ENCODE assay signal across 9 mouse cellular contexts in the genomic region with DNA sequence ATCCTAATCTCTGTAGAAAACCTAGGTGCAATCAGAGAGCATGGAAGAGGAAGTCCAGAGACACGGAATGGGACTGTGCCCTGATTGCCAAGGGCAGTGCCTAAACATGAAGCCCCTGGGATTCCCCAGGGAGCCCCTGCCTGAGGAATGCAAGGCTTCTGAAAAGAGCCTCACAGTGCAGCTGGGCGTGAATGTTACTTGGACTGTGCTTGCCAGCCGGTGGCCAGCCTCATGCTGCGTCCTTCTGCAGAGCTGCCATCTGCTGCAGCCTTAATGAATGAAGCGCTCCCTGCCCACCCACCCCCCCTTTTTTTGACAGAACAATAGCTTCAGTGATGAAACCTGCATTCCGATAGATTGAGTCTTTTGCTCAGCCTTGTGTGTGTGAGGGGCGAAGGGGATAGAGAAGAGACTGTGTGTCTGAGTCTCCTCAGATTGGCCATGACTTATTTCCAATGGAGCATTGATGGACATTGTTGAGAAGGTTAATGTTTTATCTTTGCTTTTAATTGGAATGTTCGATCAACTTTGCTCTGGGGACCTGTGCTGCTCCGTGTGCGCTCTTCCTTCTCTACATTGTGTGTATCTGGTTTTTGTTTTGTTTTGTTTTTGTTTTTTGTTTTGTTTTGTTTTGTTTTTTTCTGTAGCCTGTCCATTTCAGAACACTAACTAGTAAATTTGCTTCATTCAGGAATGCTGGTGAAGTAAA. TPM values are rescaled to one million over a fixed set of nuclear protein-coding genes. Genes with fewer than 3 reads are reported as not detected.
DNase-seq lines count a peak whose midpoint lies in the region; ATAC-seq and TF ChIP-seq lines count a peak whose summit lies in the region.
"Had no signal": no experiment of that assay in that cellular context is flagged by ENCODE, and none has a peak within 500 bp of the region (broad histone marks: within the 10 kb centered on the region; RNA-seq: fewer than 3 reads in every experiment).

No protein-coding gene starts in this region.

- H3K27me3 ChIP-seq in intestine, embryonic 14.5 days (replicated peaks; ENCODE audit: control insufficient read depth, insufficient read depth, low read length), result no peaks in the 10 kb centered on the region
- no peaks in the 10 kb centered on the region for H3K27me3 ChIP-seq in intestine, postnatal 0 days (replicated peaks; ENCODE audit: control insufficient read depth, insufficient read depth, low read length)
- H3K27me3 ChIP-seq in hindbrain, embryonic 13.5 days, result no peaks in the 10 kb centered on the region
- H3K27me3 ChIP-seq in limb, embryonic 11.5 days (ENCODE audit: control insufficient read depth, insufficient read depth, low read length), result no peaks in the 10 kb centered on the region
- no peaks in the 10 kb centered on the region for H3K27me3 ChIP-seq in stomach, embryonic 16.5 days (ENCODE audit: control insufficient read depth, insufficient read depth, low read length)
- no peaks in the 10 kb centered on the region for H3K27me3 ChIP-seq in liver, embryonic 12.5 days (replicated peaks)

- no peak overlapping the region for H3K27ac ChIP-seq in intestine, embryonic 14.5 days (ENCODE audit: low read depth)
- H3K27ac ChIP-seq in intestine, postnatal 0 days (ENCODE audit: low read depth, low read length), result no peak overlapping the region
- H3K27ac ChIP-seq in hindbrain, embryonic 13.5 days, result peak overlapping the region; percentile 84
- H3K27ac ChIP-seq in limb, embryonic 11.5 days (replicated peaks; ENCODE audit: low read depth, low read length), result no peak overlapping the region
- H3K27ac ChIP-seq in stomach, embryonic 16.5 days (ENCODE audit: low read length), result no peak overlapping the region
- no peak overlapping the region for H3K27ac ChIP-seq in liver, embryonic 12.5 days

- no peaks in the 10 kb centered on the region for H3K4me1 ChIP-seq in intestine, embryonic 14.5 days (replicated peaks; ENCODE audit: control insufficient read depth, insufficient read depth, low read length)
- no peaks in the 10 kb centered on the region for H3K4me1 ChIP-seq in intestine, postnatal 0 days (replicated peaks; ENCODE audit: control insufficient read depth, insufficient read depth, low read length)
- H3K4me1 ChIP-seq in hindbrain, embryonic 13.5 days (replicated peaks), result peaks cover 18% of the 10 kb centered on the region
- no peaks in the 10 kb centered on the region for H3K4me1 ChIP-seq in limb, embryonic 11.5 days (ENCODE audit: control insufficient read depth, insufficient read depth, low read length)
- H3K4me1 ChIP-seq in stomach, embryonic 16.5 days (ENCODE audit: control insufficient read depth, insufficient read depth, low read length), result no peaks in the 10 kb centered on the region; the same call in 1 of the 2 replicates
- no peaks in the 10 kb centered on the region for H3K4me1 ChIP-seq in liver, embryonic 12.5 days

- peak; percentile 85 for ATAC-seq in intestine, embryonic 14.5 days (replicated peaks; ENCODE audit: low FRiP score, low TSS enrichment, low read depth)
- ATAC-seq in intestine, postnatal 0 days, result no peak
- peak; percentile 98 for ATAC-seq in hindbrain, embryonic 13.5 days (ENCODE audit: low FRiP score)
- peak; percentile 77; the same call in 1 of the 2 replicates for ATAC-seq in limb, embryonic 11.5 days (ENCODE audit: insufficient number of reproducible peaks, low FRiP score, low TSS enrichment, low read depth)
- ATAC-seq in stomach, embryonic 16.5 days (ENCODE audit: insufficient read depth, low FRiP score), result peak; percentile 69
- ATAC-seq in liver, embryonic 12.5 days, result no peak

- H3K9ac ChIP-seq in intestine, embryonic 14.5 days (ENCODE audit: low read length), result no peak overlapping the region
- H3K9ac ChIP-seq in intestine, postnatal 0 days (ENCODE audit: low read depth, low read length), result no peak overlapping the region
- peak overlapping the region; percentile 43 for H3K9ac ChIP-seq in hindbrain, embryonic 13.5 days
- no peak overlapping the region for H3K9ac ChIP-seq in limb, embryonic 11.5 days (ENCODE audit: low read length)
- no peak overlapping the region for H3K9ac ChIP-seq in stomach, embryonic 16.5 days (ENCODE audit: low read length)
- no peak overlapping the region for H3K9ac ChIP-seq in liver, embryonic 12.5 days

- no peak overlapping the region for H3K4me3 ChIP-seq in intestine, embryonic 14.5 days (ENCODE audit: low read depth, low read length)
- no peak overlapping the region for H3K4me3 ChIP-seq in intestine, postnatal 0 days (ENCODE audit: low read depth, low read length)
- H3K4me3 ChIP-seq in hindbrain, embryonic 13.5 days, result peak overlapping the region; percentile 23
- no peak overlapping the region for H3K4me3 ChIP-seq in limb, embryonic 11.5 days (ENCODE audit: low read depth, low read length)
- no peak overlapping the region for H3K4me3 ChIP-seq in stomach, embryonic 16.5 days (replicated peaks; ENCODE audit: low read length)
- H3K4me3 ChIP-seq in liver, embryonic 12.5 days, result no peak overlapping the region

- no peak overlapping the region for H3K4me2 ChIP-seq in intestine, embryonic 14.5 days (ENCODE audit: low read length)
- no peak overlapping the region for H3K4me2 ChIP-seq in intestine, postnatal 0 days (replicated peaks; ENCODE audit: low read depth)
- peak overlapping the region; percentile 48 for H3K4me2 ChIP-seq in hindbrain, embryonic 13.5 days
- no peak overlapping the region for H3K4me2 ChIP-seq in limb, embryonic 11.5 days (ENCODE audit: low read depth, severe bottlenecking)
- H3K4me2 ChIP-seq in stomach, embryonic 16.5 days (ENCODE audit: low read depth, low read length), result no peak overlapping the region
- H3K4me2 ChIP-seq in liver, embryonic 12.5 days, result no peak overlapping the region

- WGBS in intestine, embryonic 14.5 days, result 22% methylated on average over 10 of the region's 10 CpGs
- WGBS in intestine, postnatal 0 days, result 33% methylated on average over 10 of the region's 10 CpGs
- WGBS in hindbrain, embryonic 13.5 days, result 3% methylated on average over 10 of the region's 10 CpGs
- WGBS in limb, embryonic 11.5 days, result 23% methylated on average over 10 of the region's 10 CpGs
- 20% methylated on average over 10 of the region's 10 CpGs for WGBS in stomach, embryonic 16.5 days
- 22% methylated on average over 10 of the region's 10 CpGs for WGBS in liver, embryonic 12.5 days (ENCODE audit: insufficient replicate concordance)

- H3K9me3 ChIP-seq in intestine, embryonic 14.5 days (ENCODE audit: control insufficient read depth, low read length), result no peaks in the 10 kb centered on the region
- no peaks in the 10 kb centered on the region for H3K9me3 ChIP-seq in intestine, postnatal 0 days (ENCODE audit: control insufficient read depth)
- H3K9me3 ChIP-seq in hindbrain, embryonic 13.5 days, result no peaks in the 10 kb centered on the region
- H3K9me3 ChIP-seq in limb, embryonic 11.5 days (ENCODE audit: control insufficient read depth, low read length), result no peaks in the 10 kb centered on the region
- no peaks in the 10 kb centered on the region for H3K9me3 ChIP-seq in stomach, embryonic 16.5 days (replicated peaks; ENCODE audit: control insufficient read depth, low read length)
- H3K9me3 ChIP-seq in liver, embryonic 12.5 days (replicated peaks), result no peaks in the 10 kb centered on the region
- H3K9me3 ChIP-seq: G1E had no signal

- no peaks in the 10 kb centered on the region for H3K36me3 ChIP-seq in intestine, embryonic 14.5 days (ENCODE audit: control insufficient read depth, insufficient read depth, low read length)
- no peaks in the 10 kb centered on the region for H3K36me3 ChIP-seq in intestine, postnatal 0 days (ENCODE audit: control insufficient read depth, insufficient read depth)
- no peaks in the 10 kb centered on the region for H3K36me3 ChIP-seq in hindbrain, embryonic 13.5 days
- H3K36me3 ChIP-seq in limb, embryonic 11.5 days (ENCODE audit: control insufficient read depth, insufficient read depth, low read length), result no peaks in the 10 kb centered on the region
- H3K36me3 ChIP-seq in stomach, embryonic 16.5 days (ENCODE audit: control insufficient read depth, insufficient read depth, low read length), result no peaks in the 10 kb centered on the region
- H3K36me3 ChIP-seq in liver, embryonic 12.5 days, result no peaks in the 10 kb centered on the region
- H3K36me3 ChIP-seq: G1E had no signal

- TF ChIP-seq CTCF in intestine, postnatal 0 days (IDR thresholded peaks at IDR 0.05; ENCODE audit: low read depth), result no peak

- peak; percentile 58 for DNase-seq in intestine, embryonic 14.5 days (ENCODE audit: low spot score)
- peak; percentile 81 to 86 for DNase-seq in cerebellum, postnatal 25 days
- DNase-seq in limb, embryonic 11.5 days (ENCODE audit: low spot score), result peak; percentile 65
- no peak for DNase-seq in spleen, postnatal 14 days (ENCODE audit: low spot score in 2 of 2)

RNA-seq across cellular contexts. Expression of gene Slc35f1, which starts 52.5 kb away (rescaled TPM):
- polyA plus RNA-seq in intestine, embryonic 14.5 days (2014; fragmentation: Nextera tagmentation; extraction: Ambion mirVana), result 2.3 and 2.9 TPM in 2 replicates
- 1.1 and 1.2 TPM in 2 replicates for polyA plus RNA-seq in intestine, postnatal 0 days (2015; fragmentation: Nextera tagmentation; extraction: Ambion mirVana)
- polyA plus RNA-seq in hindbrain, embryonic 13.5 days (2015; fragmentation: Nextera tagmentation; extraction: Ambion mirVana), result 28.9 and 31.6 TPM in 2 replicates
- polyA plus RNA-seq in limb, embryonic 11.5 days (2014; fragmentation: Nextera tagmentation; extraction: Ambion mirVana), result 1.8 and 2.0 TPM in 2 replicates
- 2.3 and 2.6 TPM in 2 replicates for polyA plus RNA-seq in stomach, embryonic 16.5 days (2015; fragmentation: Nextera tagmentation; extraction: Ambion mirVana)
- 0.10 and 0.14 TPM in 2 replicates for polyA plus RNA-seq in liver, embryonic 12.5 days (2016; fragmentation: Nextera tagmentation; extraction: Ambion mirVana)
- polyA plus RNA-seq: G1E had no signal

Comparison
In these comparisons a context has a peak if more than half of its experiments do, and no peak if none do; other contexts are left out.
1. ATAC-seq: peak in intestine, embryonic 14.5 days (single experiment), hindbrain, embryonic 13.5 days (single experiment), limb, embryonic 11.5 days (single experiment) and stomach, embryonic 16.5 days (single experiment); none in intestine, postnatal 0 days (single experiment) and liver, embryonic 12.5 days (single experiment).
2. DNase-seq: peak in intestine, embryonic 14.5 days (single experiment), cerebellum, postnatal 25 days (2 of 2) and limb, embryonic 11.5 days (single experiment); none in spleen, postnatal 14 days (0 of 2).